Mouse (Mus musculus) induced T-regulatory cell, adult 2 months (primary cell): Measurements from ENCODE around the gene Ythdf1.

Experiments
- DNase-seq: peaks from one replicate; pipeline ENCODE4 v3.0.0-alpha.2; 2012; ENCODE audit warnings: low read depth

Ythdf1 gene

GRCm38 (mm10) chr2:180920810-180921400 lies at the start of gene Ythdf1:
Ythdf1 (minus strand) TSS chr2:180920949.
- DNase-seq, result peak; percentile 99

DNA sequence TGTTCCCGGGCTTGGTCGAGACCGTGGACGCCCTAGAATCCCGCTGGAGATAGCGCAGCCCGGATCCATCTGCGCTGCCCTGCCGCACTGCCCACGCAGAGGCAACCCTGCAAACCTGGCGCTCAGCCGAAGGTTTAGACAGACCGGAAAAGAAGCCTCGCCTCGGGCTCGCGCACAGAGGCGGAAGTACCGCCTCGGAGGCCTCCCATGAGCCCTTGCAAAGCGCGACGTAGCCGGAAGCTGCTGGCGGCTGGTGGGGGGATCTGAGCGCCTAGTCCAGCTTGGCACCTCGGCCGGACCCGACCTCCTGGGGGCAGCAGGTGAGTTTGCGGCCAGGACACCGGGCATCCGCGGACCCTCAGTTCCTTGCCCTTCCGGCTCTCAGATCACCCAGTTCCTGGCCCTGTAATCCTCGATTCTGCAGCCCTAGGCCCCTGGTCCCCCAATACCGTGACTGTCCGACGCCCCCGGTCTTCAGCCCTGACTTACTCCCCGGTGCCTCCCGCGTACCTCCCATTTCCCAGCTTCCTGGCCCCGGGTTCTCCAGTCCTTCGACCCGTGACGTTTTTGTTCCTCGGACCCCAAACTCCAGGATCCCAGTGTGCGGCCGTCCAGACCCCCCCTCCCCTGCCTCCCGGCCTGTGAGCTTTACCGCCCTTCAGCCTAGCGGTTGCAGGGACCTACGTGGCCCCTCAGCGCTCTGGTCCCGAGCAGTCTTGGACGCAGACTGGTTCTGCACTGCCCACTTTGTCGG lies 46.4 kb upstream of the Ythdf1 start, which contains the start of gene Arfgap1:
TSS of gene Arfgap1 (plus strand) at position 216 of the 754 bp plus-strand sequence.
- DNase-seq, result peak; percentile 94

DNA sequence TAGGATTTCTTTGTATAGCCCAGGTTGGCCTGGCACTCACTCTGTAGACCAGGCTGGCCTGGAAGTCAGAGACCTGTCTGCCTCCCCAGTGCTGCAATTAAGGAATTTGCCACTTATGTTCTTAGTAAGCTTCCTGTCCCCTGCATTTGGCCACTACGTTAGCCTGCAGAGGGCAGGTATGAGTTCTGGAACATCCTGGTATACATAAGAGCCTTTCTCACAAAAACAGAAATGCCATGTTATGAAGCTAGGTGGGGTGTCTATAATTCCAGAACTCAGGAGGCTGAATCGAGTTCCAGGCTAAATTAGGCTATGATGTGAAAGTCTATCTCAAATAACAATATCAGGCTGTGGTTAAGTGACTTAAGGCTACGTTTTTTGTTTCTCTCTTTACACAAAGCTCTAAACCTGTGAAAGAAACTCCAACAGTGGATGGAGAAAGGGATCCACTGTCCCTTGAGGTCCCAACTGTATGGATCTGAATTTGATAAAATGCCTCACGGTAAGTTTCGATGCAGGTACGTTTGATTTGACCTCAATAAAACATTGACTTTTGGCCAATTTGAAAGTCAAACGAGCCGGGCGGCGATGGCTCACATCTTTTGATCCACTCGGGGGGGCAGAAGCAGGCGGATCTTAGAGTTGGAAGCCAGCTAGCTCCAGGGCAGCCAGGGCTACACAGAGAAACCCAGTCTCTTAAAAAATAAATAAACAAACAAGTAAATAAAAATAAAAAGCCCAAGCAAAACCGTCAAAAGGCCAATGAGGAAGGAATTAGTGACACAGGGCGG lies 45.5 kb upstream of the Ythdf1 start:
- peak; percentile 73 for DNase-seq

GRCm38 (mm10) chr2:180963956-180964355 lies 43.2 kb upstream of the Ythdf1 start:
- DNase-seq, result peak; percentile 84

GRCm38 (mm10) chr2:180962616-180963308 lies 42.0 kb upstream of the Ythdf1 start:
- DNase-seq, result no peak

GRCm38 (mm10) chr2:180960187-180960586 lies 39.4 kb upstream of the Ythdf1 start:
- DNase-seq, result no peak

GRCm38 (mm10) chr2:180959605-180960004 lies 38.9 kb upstream of the Ythdf1 start:
- no peak for DNase-seq

DNA sequence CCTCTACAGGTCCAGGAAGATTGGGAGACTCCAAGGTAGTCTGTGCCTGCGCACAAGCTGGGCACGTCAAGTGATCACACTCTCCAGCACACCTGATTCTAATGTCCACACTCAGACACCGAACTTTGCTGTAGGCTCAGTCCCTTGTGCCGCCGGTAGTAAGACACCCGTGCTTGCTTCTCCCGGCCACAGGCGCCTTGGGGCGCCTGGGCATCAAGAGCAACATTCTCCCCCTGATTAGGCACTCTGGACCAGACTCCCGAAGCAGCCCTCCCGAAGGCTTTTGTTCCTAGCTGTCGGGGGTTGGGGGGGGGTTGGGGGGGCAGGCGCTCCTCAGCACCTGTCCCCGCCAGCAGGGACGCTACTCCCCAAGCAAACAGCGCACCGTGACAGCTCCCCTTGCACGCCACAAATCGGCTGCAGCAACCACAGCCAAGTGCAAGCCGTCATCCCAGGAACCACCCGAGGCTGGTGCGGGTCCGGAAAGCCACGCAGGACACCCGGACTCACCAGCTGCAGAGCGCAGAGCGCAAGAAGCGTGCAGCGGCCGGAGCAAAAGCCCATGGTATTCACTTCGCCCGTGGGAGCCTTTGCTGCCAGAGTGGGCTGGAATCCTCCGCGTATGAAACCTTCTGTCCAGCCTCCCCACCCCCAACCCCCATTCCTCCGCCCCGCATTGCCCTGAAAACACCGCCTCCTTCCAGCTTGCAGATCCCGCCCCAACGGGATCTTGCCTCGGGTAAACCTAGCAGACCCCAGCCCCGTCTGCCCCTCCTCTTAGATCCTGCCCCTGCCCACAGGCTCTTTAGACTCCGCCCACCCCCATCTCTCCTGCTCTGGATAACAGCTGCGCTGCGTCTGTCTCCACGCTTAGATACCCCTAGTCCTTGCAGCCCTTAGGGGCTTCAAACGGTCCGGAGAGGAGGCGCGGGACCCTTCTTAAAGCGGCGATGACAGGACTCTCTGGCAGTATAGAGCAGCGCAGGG lies 33.6 kb upstream of the Ythdf1 start, which contains the start of gene Nkain4:
TSS of gene Nkain4 (minus strand) at position 639 of the 987 bp plus-strand sequence.
- DNase-seq, result no peak

DNA sequence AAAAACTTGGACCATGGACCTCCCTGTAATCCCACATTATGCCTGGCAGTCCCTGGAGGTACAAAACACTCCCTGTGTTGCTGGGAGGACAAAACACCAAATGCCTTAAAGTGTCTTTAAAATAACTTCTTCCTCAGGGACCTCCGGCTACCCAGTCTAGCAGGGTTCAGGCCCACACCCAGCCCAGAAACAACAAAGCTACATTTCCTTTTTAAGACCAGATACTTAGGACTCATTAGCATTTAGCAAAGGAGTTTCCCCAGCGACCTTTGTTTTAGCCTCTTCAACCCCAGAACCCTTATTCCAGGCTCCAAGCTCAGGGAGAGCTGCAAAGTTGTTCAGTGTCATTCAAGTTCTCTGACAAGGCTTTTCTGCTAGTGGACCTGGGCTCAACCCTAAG lies 32.9 kb upstream of the Ythdf1 start:
- DNase-seq, result no peak

DNA sequence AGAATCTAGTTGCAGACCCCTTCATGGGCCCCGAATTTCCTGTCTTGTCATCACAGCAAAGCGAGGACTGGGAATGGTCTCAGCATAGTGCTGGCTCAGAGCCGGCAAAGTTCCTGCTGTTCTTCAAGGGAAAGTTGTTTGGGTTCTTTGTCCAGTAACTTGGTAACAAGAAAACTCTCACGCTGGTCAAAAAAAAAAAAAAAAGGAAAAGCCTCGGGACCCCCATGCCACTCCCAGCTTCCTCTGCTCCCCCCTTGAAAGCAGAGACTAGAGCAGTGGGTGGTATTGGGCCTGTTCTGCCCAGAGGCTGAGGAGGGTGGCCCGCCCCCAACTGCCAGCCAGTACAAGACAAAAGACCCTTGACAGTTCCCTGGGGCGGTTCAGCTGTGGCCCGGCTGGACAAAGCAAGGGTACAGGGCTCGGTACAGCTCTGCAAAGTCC lies 32.0 kb upstream of the Ythdf1 start:
- DNase-seq, result no peak

DNA sequence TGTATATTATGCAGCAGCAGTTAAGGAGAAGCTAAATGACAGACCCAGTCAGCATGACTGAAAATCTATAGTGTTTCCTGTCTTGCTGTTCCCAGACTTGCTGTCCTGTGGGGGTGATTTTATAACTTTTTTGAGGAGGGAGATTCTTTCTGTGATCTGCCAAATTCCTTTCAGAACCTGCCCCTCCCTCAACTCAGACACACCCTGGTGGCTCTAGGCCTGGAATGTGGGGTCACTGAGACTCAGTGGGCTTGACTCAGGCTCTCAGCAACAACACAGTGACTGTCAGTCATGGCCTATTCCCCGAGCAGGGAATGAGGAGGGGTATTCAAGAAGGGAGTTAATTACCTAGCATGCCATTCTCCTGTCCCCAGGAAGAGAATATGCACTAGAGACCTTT lies 29.2 kb upstream of the Ythdf1 start:
- DNase-seq, result no peak

DNA sequence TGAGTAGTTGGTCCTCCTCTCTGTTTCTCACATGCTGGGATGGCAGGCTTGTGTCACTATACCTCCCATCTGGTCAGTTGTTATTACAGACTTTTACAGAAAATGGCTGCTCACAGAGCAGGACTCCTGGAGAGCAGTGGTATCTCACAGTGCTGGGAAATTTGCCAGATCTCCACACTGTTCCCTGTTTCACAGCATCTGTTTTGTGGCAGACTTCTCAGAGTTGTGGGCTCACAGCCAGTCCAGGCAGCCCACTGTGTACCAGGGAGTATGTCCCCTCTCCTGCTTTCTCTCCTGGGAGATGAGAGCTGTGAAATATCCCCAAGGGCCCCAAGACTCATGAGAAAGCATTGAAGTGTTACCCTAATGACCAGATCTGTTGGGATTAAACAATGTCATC lies 21.1 kb upstream of the Ythdf1 start:
- no peak for DNase-seq

- DNase-seq, result no peak
Observed at GRCm38 (mm10) chr2:180940187-180940586, 19.4 kb upstream of the Ythdf1 start.

DNA sequence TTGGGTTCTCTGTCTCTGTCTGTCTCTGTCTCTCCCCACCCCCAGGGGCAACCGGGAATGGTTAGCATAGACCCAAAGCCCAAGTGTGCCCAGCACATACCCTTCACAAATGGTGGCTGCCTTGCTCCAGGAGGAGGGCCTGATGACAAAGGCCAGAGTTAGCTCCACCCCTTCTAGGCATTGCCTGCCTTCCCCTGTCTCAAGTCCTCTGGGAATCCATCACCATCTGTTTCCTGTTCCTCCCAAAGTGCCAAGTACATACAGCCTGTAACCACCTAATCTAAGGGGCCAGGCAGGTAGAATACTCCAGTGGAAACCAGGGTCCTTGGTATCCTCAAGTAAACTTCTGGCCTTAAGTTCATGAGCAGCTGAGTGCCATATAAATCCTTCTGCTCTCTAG lies 11.7 kb upstream of the Ythdf1 start:
- no peak for DNase-seq

DNA sequence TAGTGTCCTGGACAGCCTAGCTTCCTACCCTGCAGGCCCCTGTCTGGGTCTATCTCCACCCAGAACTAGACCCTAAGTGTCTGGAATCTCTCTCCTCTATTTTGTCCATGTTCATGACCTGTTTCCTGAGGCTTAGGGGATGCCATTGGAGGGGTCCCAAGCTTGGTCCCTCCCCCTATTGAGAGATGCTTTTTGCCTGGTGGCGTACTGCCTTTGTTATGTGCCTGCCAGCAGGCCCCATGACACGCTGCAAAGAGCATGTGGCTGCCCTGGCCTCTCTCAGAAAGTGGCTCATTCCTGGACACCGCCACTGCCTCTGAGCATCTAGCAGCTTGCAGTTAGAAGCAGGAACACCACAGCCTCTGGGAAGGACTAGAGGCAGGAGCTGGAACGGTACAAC lies 8.0 kb upstream of the Ythdf1 start, which contains the start of gene Birc7:
TSS of gene Birc7 (plus strand) at position 301 of the 400 bp plus-strand sequence.
- no peak for DNase-seq

DNA sequence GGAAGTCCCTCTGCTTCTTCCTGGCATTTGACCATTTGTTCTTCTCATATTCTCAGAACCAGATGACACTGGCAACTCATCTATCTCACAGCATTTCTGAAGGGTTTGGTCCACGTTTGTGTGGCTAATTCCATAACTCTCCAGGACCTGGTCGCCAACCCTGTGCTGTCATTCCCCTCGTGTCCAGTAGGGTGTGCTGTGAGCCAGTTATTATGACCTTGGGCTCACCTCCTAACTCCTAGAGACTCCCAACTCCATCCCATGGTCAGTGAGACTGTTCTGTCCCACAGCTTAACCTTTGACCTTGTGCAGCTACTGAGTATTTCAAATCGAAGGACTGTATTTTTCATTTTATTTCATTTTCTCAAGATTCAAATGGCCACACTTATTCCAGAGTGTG lies 4.4 kb upstream of the Ythdf1 start:
- DNase-seq, result peak; percentile 82

- DNase-seq, result no peak
Observed at GRCm38 (mm10) chr2:180922739-180923138, 2.0 kb upstream of the Ythdf1 start.

GRCm38 (mm10) chr2:180919913-180920809 lies 588 bp downstream of the Ythdf1 start:
- peak; percentile 58 for DNase-seq

- no peak for DNase-seq
Observed at GRCm38 (mm10) chr2:180915886-180916433, 4.8 kb downstream of the Ythdf1 start.
